Mouse (Mus musculus): ENCODE measurements around the gene 2010300C02Rik. TPM values are rescaled to one million over a fixed set of nuclear protein-coding genes. Genes with fewer than 3 reads are reported as not detected.
A peak's percentile ranks its signal among the peaks of the same experiment; 100 is the strongest.
"Not testable (repeated sequence)": the region's sequence is repeated elsewhere in the genome, so short reads cannot be mapped to it uniquely, and the experiment has no call there.

Gene 2010300C02Rik
- polyA plus RNA-seq, 1 experiment from 2014 or later: 7.5 TPM

- no peaks in the 10 kb centered on the region for H3K9me3 ChIP-seq (ENCODE audit: control insufficient read depth, low read length)
- H3K9ac ChIP-seq (ENCODE audit: low read length): no peak overlapping the region
- TF ChIP-seq CTCF (IDR thresholded peaks at IDR 0.05; ENCODE audit: low read depth) (0 out of 2 replicates have a peak, but pooled peaks have one; percentile 6), EP300 (optimal IDR thresholded peaks at IDR 0.05) (no peak)
- ATAC-seq (ENCODE audit: low FRiP score, low TSS enrichment) (peak; percentile 32; the same call in 1 of the 2 replicates), DNase-seq (ENCODE audit: low spot score) (no peak)
- H3K4me1 ChIP-seq (replicated peaks; ENCODE audit: control insufficient read depth, insufficient read depth): no peaks in the 10 kb centered on the region
- peak overlapping the region; percentile 95; the same call in 1 of the 2 replicates for H3K4me2 ChIP-seq (replicated peaks; ENCODE audit: low read depth)
- no peak overlapping the region for H3K4me3 ChIP-seq (ENCODE audit: low read depth, low read length)
- 41% methylated on average over 7 of the region's 7 CpGs for whole genome bisulfite sequencing
- H3K27ac ChIP-seq (replicated peaks): no peak overlapping the region
- H3K27me3 ChIP-seq (ENCODE audit: control insufficient read depth, insufficient read depth, low read length): no peaks in the 10 kb centered on the region
- no peaks in the 10 kb centered on the region for H3K36me3 ChIP-seq (ENCODE audit: control insufficient read depth, insufficient read depth, low read length)
These were observed 1.4 kb downstream of the 2010300C02Rik start for GRCm38 (mm10) chr1:37718516-37718915.

GRCm38 (mm10) chr1:37717415-37718195 is 2.3 kb downstream of the 2010300C02Rik start:
- Histone ChIP-seq H3K9ac (ENCODE audit: low read length) (no peak overlapping the region), H3K36me3 (ENCODE audit: control insufficient read depth, insufficient read depth, low read length) (no peaks in the 10 kb centered on the region), H3K4me1 (replicated peaks; ENCODE audit: control insufficient read depth, insufficient read depth) (no peaks in the 10 kb centered on the region), H3K4me2 (replicated peaks; ENCODE audit: low read depth) (no peak overlapping the region), H3K4me3 (ENCODE audit: low read depth, low read length) (no peak overlapping the region), H3K27ac (replicated peaks) (no peak overlapping the region), H3K27me3 (ENCODE audit: control insufficient read depth, insufficient read depth, low read length) (no peaks in the 10 kb centered on the region), H3K9me3 (ENCODE audit: control insufficient read depth, low read length) (no peaks in the 10 kb centered on the region)
- ATAC-seq (ENCODE audit: low FRiP score, low TSS enrichment): no peak
- TF ChIP-seq CTCF (IDR thresholded peaks at IDR 0.05; ENCODE audit: low read depth): no peak
- no peak for TF ChIP-seq EP300 (optimal IDR thresholded peaks at IDR 0.05)
- no peak for DNase-seq (ENCODE audit: low spot score)
- WGBS: 72% methylated on average over 14 of the region's 14 CpGs

GRCm38 (mm10) chr1:37712357-37712737 is 7.5 kb downstream of the 2010300C02Rik start:
- WGBS: 44% methylated on average over 4 of the region's 4 CpGs

DNA sequence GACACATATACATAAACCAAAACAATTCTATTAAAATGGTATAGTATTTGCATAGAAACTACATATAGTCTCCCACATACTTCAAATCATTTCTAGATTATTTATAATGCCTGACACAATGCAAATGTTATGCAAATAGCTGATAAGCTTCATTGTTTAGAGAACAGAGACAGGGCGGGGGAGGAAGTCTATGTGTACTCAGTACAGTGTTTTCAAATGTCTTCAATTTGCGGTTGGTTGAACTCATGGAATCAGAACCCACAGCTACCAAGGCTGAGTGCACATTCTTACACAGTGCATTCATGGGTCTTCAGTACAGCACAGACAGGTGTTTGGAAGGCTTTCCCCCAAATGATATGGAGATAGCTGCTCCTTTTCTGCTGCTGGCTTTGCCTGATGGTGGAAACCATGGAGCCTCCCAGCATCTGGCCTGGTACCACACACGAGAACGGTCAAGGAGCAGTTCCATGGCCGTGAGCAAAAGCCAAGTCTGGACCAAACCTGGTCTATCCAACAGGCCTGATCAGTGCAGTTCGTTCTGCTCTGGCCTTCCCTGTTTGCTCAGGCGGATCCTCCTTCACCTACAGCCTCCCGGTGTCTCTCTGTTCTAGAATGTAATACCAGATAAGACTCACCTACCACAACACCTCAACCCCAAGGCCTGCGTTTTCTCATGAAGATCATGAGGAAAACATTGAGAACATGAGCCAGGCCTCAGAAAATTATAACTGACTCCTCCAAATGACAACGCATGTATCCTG is 8.1 kb downstream of the 2010300C02Rik start:
- H3K36me3 ChIP-seq (ENCODE audit: control insufficient read depth, insufficient read depth, low read length): no peaks in the 10 kb centered on the region
- no peak for DNase-seq (ENCODE audit: low spot score)
- TF ChIP-seq EP300 (optimal IDR thresholded peaks at IDR 0.05): no peak
- no peak for TF ChIP-seq CTCF (IDR thresholded peaks at IDR 0.05; ENCODE audit: low read depth)
- no peaks in the 10 kb centered on the region for H3K9me3 ChIP-seq (ENCODE audit: control insufficient read depth, low read length)
- H3K4me1 ChIP-seq (replicated peaks; ENCODE audit: control insufficient read depth, insufficient read depth): peaks cover 2% of the 10 kb centered on the region; the same call in 1 of the 2 replicates
- H3K4me2 ChIP-seq (replicated peaks; ENCODE audit: low read depth): no peak overlapping the region
- H3K4me3 ChIP-seq (ENCODE audit: low read depth, low read length): no peak overlapping the region
- H3K27me3 ChIP-seq (ENCODE audit: control insufficient read depth, insufficient read depth, low read length): no peaks in the 10 kb centered on the region
- WGBS: 67% methylated on average over 10 of the region's 10 CpGs
- H3K27ac ChIP-seq (replicated peaks): peak overlapping the region; percentile 30; the same call in 1 of the 2 replicates
- peak; percentile 78 for ATAC-seq (ENCODE audit: low FRiP score, low TSS enrichment)
- H3K9ac ChIP-seq (ENCODE audit: low read length): no peak overlapping the region

More at GRCm38 (mm10) chr1:37712357-37712737, 7.5 kb downstream of the 2010300C02Rik start:
- H3K4me1 ChIP-seq (replicated peaks; ENCODE audit: control insufficient read depth, insufficient read depth); H3K4me2 ChIP-seq (replicated peaks; ENCODE audit: low read depth); H3K9me3 ChIP-seq (ENCODE audit: control insufficient read depth, low read length); H3K36me3 ChIP-seq (ENCODE audit: control insufficient read depth, insufficient read depth, low read length); DNase-seq (ENCODE audit: low spot score); H3K4me3 ChIP-seq (ENCODE audit: low read depth, low read length); H3K27me3 ChIP-seq (ENCODE audit: control insufficient read depth, insufficient read depth, low read length); H3K9ac ChIP-seq (ENCODE audit: low read length): not testable (repeated sequence)
- H3K27ac ChIP-seq (replicated peaks): peak overlapping the region; percentile 30; the same call in 1 of the 2 replicates
- peak; percentile 78 for ATAC-seq (ENCODE audit: low FRiP score, low TSS enrichment)

- Histone ChIP-seq H3K4me2 (replicated peaks; ENCODE audit: low read depth) (no peak overlapping the region), H3K9me3 (ENCODE audit: control insufficient read depth, low read length) (no peaks in the 10 kb centered on the region), H3K36me3 (ENCODE audit: control insufficient read depth, insufficient read depth, low read length) (no peaks in the 10 kb centered on the region), H3K27ac (replicated peaks) (no peak overlapping the region), H3K4me1 (replicated peaks; ENCODE audit: control insufficient read depth, insufficient read depth) (peaks cover 2% of the 10 kb centered on the region; the same call in 1 of the 2 replicates), H3K9ac (ENCODE audit: low read length) (no peak overlapping the region), H3K27me3 (ENCODE audit: control insufficient read depth, insufficient read depth, low read length) (no peaks in the 10 kb centered on the region), H3K4me3 (ENCODE audit: low read depth, low read length) (no peak overlapping the region)
- WGBS: 86% methylated on average over 5 of the region's 5 CpGs
- TF ChIP-seq EP300 (optimal IDR thresholded peaks at IDR 0.05) (no peak), CTCF (IDR thresholded peaks at IDR 0.05; ENCODE audit: low read depth) (no peak)
- DNase-seq (ENCODE audit: low spot score): no peak
- ATAC-seq (ENCODE audit: low FRiP score, low TSS enrichment): no peak
These were observed 8.8 kb downstream of the 2010300C02Rik start for GRCm38 (mm10) chr1:37711082-37711481.

All from stomach, postnatal 0 days (tissue).